Mouse (Mus musculus) lung, adult 2 months (tissue): ENCODE results near the gene Cox5b.

Source experiments
- CTCF ChIP-seq: fragments of 200-500 bp; IDR thresholded peaks from 2 replicates; pipeline ENCODE4 v1.5.1; 2011; ENCODE audit warnings: mild to moderate bottlenecking, low read length, control low read depth; ENCODE audit not compliant: insufficient read depth
- POLR2A ChIP-seq: fragments of 200-500 bp; IDR thresholded peaks from 2 replicates; pipeline ENCODE4 v1.6.1; 2011; ENCODE audit warnings: low read depth, mild to moderate bottlenecking, control low read depth, low read length, borderline replicate concordance; ENCODE audit errors: extremely low read depth

DNA sequence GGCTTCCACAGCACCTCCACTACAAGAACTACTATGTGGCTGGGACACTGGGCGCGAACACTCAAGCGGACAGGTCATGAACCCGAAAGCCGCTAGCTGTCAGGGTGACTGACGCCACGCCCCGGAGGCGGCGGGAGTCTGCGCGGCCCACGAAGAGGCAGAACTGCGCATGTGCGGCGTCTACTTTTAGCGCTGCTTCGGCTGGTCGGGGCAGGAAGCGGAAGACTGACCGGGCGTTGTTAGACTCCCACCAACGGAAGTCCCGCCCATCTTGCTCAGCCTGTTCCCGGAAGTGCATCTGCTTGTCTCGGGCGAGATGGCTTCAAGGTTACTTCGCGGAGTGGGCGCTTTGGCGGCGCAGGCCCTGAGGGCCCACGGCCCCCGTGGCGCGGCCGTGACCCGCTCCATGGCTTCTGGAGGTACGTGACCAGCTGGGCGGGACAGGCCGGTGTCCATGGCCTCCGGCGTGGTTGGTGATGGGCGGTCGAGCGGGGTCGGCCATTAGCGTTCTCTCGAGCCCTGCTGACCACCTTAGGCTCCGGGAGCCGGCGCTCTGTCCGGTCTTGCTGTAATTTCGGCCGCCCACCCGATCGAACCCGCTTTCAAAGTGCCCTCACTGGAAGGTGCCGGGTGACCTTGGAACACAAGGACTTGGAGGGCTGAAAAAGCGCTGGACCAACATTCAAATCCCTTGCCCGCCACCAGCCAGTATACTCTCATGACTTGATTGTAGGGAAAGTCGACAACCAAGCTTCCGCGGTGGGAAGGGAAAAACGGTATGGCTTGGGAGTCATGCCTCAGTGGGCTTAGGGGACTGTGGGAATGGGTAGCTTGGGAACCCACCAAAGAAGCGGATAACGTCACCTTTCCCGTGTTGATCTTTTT lies at the start of gene Cox5b:
- TF ChIP-seq CTCF: no peak
- peak; percentile 52; the same call in 1 of the 2 replicates for TF ChIP-seq POLR2A
